Mouse (Mus musculus) adrenal gland, postnatal 4 days (tissue): ENCODE results near the gene Gtf2f1. TPM values are rescaled to one million over a fixed set of nuclear protein-coding genes. Genes with fewer than 3 reads are reported as not detected.

Experiments used
- DNase-seq, 2 experiments: peaks; one replicate each; pipeline ENCODE4 v3.0.0; 2021 to 2022; ENCODE audit warnings: low spot score in 2 of 2, mixed read lengths in 2 of 2
- total RNA-seq, 2 experiments: library from RNA; stranded (reverse); gene quantifications; 2 replicates each; pipeline ENCODE4 v1.2.3; 2021

Gtf2f1 gene
- total RNA-seq, 2 experiments from 2014 or later, result 55.7 to 58.6 TPM

DNA sequence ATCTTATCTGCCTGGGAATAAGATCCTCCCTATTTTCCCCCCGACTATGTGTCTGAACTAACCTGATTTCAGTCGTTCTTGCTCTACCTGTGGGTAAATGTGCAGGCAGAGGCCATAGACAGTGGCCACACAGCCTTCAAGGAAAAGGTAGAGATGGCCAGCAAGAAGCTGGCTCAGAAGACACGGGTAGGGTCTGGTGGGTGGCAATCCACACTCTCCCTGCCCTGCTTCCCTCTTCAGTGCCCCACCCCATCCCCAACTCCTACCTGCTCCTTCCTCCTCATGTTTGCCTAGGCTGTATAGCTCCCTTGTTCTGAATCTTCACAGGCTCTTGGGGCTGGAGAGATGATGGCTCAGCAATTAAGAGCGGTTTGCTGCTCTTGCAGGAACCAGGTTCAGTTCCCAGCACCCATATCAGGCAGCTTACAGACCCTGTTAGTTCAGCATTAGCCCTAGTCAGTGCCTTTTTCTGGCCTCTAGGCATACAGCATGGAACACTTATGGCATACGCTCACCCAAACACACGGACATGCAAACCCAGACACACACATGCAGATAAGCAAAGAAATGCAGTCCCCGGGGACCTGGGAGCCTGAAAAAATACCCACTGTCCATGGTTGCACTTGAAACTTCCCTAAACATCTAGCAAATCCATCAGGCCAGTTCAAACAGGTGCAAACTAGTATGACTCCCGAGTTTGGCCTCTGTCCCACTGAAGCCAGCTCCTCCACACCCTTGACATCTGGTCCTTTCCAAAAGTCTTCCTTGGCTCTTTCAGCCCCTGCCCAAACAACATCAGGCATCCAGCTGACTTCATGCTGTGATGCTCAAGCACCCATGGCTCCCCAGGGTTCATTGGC lies 34.3 kb downstream of the Gtf2f1 start:
- no peak for DNase-seq

GRCm38 (mm10) chr17:56975391-56975790 lies 35.7 kb downstream of the Gtf2f1 start:
- no peak for DNase-seq

DNA sequence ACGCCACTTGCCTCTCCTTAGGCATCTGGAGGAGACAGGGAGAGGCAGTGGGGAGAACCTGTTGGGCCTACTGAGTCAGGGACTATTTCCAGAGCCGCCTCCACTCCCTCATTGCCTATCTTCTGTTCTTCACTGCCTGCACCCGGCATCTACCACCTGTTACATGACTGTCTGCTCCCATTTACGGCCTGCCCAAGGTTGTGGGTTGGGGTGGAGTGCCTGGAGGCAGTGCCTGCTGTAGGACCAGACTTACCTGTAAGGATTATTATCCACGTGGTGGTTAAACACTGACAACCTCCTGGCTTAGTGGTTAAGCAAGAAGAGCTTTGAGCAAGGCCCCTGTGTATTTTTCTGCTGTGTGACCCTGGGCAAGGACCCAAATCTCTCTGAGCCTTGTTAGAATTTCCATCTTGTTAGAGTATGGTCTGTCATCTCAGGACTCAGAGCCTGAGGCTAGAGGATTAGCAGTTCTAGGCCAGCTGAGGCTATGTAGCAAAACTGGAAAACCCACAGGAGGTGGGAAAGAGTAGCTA lies 36.3 kb downstream of the Gtf2f1 start:
- DNase-seq, result no peak

GRCm38 (mm10) chr17:56973956-56974707 lies 37.0 kb downstream of the Gtf2f1 start:
- no peak for DNase-seq

DNA sequence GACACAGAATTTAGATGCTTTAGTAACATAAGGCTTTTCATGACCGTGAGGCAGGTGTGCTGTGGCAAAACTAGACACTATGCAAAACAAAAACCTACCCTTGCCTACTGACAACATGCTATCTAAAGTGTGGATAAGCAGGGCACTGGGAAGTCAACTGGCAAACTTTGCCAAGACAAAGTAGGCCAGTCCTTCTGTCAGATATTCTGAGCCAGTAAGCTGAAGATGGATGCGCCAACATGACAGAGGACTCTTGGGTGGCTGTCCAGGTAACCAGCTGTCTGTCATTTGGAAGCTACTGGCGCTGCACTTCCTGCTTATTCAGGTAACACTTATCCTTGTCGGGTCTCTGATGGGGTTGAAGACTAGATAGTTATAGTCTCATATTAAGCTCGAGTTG lies 41.0 kb downstream of the Gtf2f1 start:
- DNase-seq, result no peak

DNA sequence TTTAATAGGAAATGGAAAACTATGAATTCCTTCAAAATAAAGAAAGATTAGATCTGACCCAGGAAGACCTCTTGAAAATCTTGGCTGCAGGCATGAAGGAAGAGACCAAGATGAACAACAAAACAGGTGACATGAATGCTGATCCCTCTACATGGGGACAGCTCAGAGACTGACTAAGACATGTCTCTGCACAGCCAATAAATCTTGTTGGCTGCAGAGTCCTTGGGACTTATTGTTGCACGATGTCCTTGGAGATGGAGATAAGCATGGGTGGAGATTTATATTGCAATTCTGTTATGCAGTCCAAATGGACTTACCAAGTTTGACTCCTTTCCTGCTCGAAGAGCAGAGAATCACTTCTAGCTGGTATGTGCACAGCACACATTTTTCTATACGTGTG lies 41.8 kb downstream of the Gtf2f1 start:
- DNase-seq, result no peak

DNA sequence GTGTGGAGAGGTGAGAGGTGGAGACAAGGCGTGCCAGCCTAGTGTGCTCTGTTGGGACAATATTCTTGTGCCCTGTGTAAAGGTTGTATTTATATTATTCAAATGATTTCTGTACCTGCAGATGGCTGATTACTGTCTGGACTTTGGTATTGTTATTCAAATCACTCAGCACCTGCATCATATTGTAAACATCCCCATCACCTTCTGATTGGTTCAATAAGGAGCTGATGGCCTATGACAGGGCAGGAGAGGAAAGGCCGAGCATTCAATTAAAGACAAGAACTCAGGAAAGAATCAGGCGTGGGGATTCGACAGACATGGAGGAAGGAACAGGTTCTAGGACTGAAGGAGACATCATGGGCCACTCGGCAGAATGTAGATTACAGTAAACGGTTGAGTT lies 47.4 kb downstream of the Gtf2f1 start:
- no peak for DNase-seq

- no peak for DNase-seq
Measured at GRCm38 (mm10) chr17:56962642-56963405, 48.3 kb downstream of the Gtf2f1 start.

- DNase-seq, result no peak
Measured at GRCm38 (mm10) chr17:56961880-56962279, 49.2 kb downstream of the Gtf2f1 start.

DNA sequence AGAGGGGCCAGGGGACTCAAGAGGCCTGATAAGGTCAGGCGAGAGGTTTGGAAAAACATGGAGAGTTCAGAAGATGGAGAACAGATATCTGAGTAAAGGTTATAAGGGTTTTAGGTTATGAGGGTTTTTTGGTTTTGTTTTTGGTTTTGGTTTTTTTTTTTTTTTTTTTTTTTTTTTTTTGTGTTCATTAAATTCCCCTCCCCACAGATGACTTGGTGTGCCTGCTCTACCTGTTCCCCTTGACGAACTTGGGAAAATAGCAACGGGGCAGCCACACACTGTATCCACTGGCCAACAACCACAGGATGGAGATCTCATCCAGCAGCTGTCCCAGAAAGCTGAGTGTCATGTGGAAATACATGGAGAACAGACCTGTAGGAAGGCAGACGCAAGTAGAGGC lies 52.4 kb downstream of the Gtf2f1 start:
- no peak for DNase-seq

DNA sequence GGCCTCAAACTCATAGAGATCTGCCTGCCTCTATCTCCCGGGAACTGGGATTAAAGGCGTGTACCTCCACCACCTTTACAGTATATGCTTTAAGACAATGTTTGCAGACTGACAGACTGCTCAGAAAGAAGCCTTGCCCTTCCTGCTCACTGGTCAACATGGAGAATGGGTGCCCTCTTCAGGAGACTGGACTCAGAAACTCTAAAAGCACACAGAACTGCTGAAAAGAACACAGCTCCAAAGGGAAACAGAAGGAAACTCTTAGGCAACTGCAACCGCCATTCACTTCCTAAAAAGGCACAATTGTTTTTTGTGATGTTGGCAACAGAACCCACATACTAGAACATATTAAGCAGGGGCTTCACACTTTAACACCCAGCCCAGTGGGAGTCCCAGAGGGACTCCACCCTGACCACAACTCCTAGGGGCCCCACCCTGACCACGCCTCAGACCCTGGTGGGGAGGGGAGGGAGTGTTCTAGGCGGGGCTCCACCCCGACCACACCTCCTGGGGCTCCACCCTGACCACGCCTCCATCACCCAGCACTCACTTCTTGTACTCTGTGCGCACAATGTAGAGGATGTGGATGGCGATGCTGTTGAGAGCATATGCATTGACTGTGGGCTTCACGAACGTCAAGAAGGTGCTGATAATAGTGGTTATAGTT lies 53.2 kb downstream of the Gtf2f1 start:
- DNase-seq, result no peak

DNA sequence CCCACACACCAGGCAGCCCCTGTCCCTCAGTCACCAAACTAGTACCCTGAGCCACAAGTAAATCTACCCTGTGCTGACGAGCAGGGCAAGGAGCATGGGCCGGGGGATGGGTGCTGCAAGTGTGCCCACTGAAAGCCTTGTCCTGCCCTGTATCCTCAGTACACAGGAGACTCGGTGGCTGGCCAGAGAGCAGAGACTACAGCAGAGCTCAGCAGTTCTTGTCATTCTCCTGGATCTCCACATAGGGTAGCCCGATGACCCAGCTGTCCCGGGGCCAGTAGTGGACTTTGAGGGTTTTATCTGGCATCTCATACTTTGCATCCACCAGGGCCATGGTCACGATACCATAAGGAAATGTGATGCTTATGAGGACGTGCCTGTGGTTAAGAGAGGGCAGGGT lies 56.2 kb downstream of the Gtf2f1 start:
- no peak for DNase-seq

Other genes starting within 250 kb of the Gtf2f1 start
- gene Dus3l, start 246.5 kb downstream of the Gtf2f1 start, total RNA-seq, result 10 to 100 TPM; 53.0 to 56.2 TPM
- under 1 TPM; 0.76 to 0.90 TPM for gene Prr22, start 241.0 kb downstream of the Gtf2f1 start, total RNA-seq
- gene Rfx2, start 180.3 kb downstream of the Gtf2f1 start, total RNA-seq, result 1 to 10 TPM; 7.4 to 7.6 TPM
- under 1 TPM in 1 of 2 experiments, not detected in 1; 0.25 TPM for gene Acsbg2, start 136.8 kb downstream of the Gtf2f1 start, total RNA-seq
- 1 to 10 TPM; 1.1 to 2.7 TPM for gene 1700061G19Rik, start 135.8 kb downstream of the Gtf2f1 start, total RNA-seq
- gene Mllt1, start 75.9 kb downstream of the Gtf2f1 start, total RNA-seq, result 10 to 100 TPM; 34.4 to 38.9 TPM
- under 1 TPM; 0.17 to 0.28 TPM for gene Acer1, start 29.2 kb downstream of the Gtf2f1 start, total RNA-seq
- 10 to 100 TPM; 79.6 to 82.7 TPM for gene Clpp, start 21.0 kb downstream of the Gtf2f1 start, total RNA-seq
- 10 to 100 TPM; 63.6 to 63.7 TPM for gene Alkbh7, start 13.9 kb downstream of the Gtf2f1 start, total RNA-seq
- 1 to 10 TPM in 1 of 2 experiments, not detected in 1; 1.8 TPM for gene Pspn, start 11.3 kb downstream of the Gtf2f1 start, total RNA-seq
- under 1 TPM; 0.25 to 0.45 TPM for gene Gm17949, start 181 bp upstream of the Gtf2f1 start, total RNA-seq
- gene Khsrp, start 20.2 kb upstream of the Gtf2f1 start, total RNA-seq, result 100 to 1,000 TPM; 141 to 156 TPM
- gene Slc25a41, start 30.4 kb upstream of the Gtf2f1 start, total RNA-seq, result not detected
- gene Crb3, start 47.8 kb upstream of the Gtf2f1 start, total RNA-seq, result 1 to 10 TPM; 2.6 to 7.3 TPM
- 10 to 100 TPM; 80.0 to 85.9 TPM for gene Slc25a23, start 48.6 kb upstream of the Gtf2f1 start, total RNA-seq
- 1 to 10 TPM; 1.6 to 2.6 TPM for gene Dennd1c, start 67.2 kb upstream of the Gtf2f1 start, total RNA-seq
- 10 to 100 TPM; 15.7 to 27.3 TPM for gene Tubb4a, start 76.5 kb upstream of the Gtf2f1 start, total RNA-seq
- under 1 TPM; 0.40 to 0.45 TPM for gene Tnfsf9, start 94.0 kb upstream of the Gtf2f1 start, total RNA-seq
- not detected for gene Cd70, start 138.5 kb upstream of the Gtf2f1 start, total RNA-seq
- gene Tnfsf14, start 182.9 kb upstream of the Gtf2f1 start, total RNA-seq, result under 1 TPM in 1 of 2 experiments, not detected in 1; 0.28 TPM
- gene C3, start 216.8 kb upstream of the Gtf2f1 start, total RNA-seq, result 100 to 1,000 TPM in 1 of 2 experiments, 10 to 100 TPM in 1; 60.7 to 452 TPM
- gene Gpr108, start 237.2 kb upstream of the Gtf2f1 start, total RNA-seq, result 10 to 100 TPM; 50.3 to 52.5 TPM
- 10 to 100 TPM; 52.1 to 58.4 TPM for gene Trip10, start 238.2 kb upstream of the Gtf2f1 start, total RNA-seq